Mouse (Mus musculus) left cerebral cortex, adult 2 months (tissue): ENCODE measurements around the gene Bdh1. TPM values are rescaled to one million over a fixed set of nuclear protein-coding genes. Genes with fewer than 3 reads are reported as not detected.
A peak's percentile ranks its signal among the peaks of the same experiment; 100 is the strongest.

Experiments
- DNase-seq, 2 experiments: peaks; one replicate each; pipeline ENCODE4 v3.0.0; 2021 to 2022; ENCODE audit warnings: low spot score in 2 of 2, mixed read lengths in 1 of 2; ENCODE audit errors: extremely low spot score in 1 of 2
- H3K27ac ChIP-seq: fragments of 200-600 bp; 2 replicates; pipeline ENCODE4 v1.8.1; 2022
- H3K4me3 ChIP-seq: fragments of 200-600 bp; 2 replicates; pipeline ENCODE4 v1.8.1; 2022
- CTCF ChIP-seq: fragments of 200-600 bp; IDR thresholded peaks from 2 replicates; pipeline ENCODE4 v1.8.1; 2022; ENCODE audit warnings: antibody characterized with exemption, mild to moderate bottlenecking, moderate library complexity
- intact Hi-C: fragments of 180-260 bp; cut with DNase I; formaldehyde crosslinking; loops from one replicate; pipeline ENCODE4 v1.15.1; 2025
- total RNA-seq, 2 experiments: library from RNA; stranded (reverse); gene quantifications; 2 replicates each; pipeline ENCODE4 v1.2.3; 2021

The Bdh1 gene
- total RNA-seq, 2 experiments from 2014 or later, result 108 TPM

DNA sequence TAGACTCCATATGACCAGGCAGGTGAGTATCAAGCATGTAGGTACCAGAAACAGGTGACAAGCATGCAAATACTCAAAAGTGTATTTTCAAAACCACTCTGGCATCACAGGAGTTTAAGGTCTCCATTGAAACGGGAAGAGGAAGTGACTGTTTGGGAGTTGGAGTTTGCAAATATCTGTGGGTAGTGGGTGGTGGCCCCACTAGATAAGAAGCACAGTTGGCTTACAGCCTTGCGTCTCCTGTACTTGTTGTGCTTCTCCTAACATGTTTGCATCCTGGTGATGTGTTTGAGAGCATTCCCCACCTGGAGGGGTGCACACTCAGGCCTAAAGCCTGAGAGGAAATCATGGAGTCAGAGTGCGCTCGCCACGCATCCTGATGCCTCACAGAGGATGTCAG is 49.9 kb downstream of the Bdh1 start:
- Histone ChIP-seq H3K27ac (no peak overlapping the region), H3K4me3 (no peak overlapping the region)
- TF ChIP-seq CTCF, result no peak
- intact Hi-C loops, result no loop called here
- no peak for DNase-seq

DNA sequence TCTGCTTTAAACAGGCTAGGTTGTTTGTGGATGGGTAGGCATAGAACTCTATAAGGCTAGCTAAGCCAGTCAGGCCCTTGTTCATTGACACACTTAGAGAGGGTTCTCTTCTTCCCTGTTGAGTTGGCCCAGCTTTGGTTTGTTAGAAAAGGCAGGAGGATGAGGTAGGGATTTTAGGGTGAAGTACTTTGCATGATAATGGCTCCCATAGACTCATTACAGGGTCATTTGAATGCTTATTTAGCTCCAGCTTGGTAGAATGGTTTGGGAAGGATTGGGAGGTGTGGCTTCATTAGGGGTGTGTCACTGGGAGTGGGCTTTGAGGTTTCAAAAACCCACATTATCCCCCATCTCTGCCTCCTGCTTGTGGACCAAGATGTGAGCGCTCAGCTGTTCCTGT is 51.1 kb downstream of the Bdh1 start:
- no peak for TF ChIP-seq CTCF
- intact Hi-C loops, result no loop called here

GRCm38 (mm10) chr16:31475123-31475968 is 53.3 kb downstream of the Bdh1 start:
- Histone ChIP-seq H3K27ac (no peak overlapping the region; the same call in 1 of the 2 replicates), H3K4me3 (no peak overlapping the region)
- DNase-seq, result no peak
- intact Hi-C loops, result no loop called here
- no peak for TF ChIP-seq CTCF

More for the DNA sequence above, 51.1 kb downstream of the Bdh1 start:
- H3K4me3 ChIP-seq, result no peak overlapping the region
- no peak for DNase-seq
- no peak overlapping the region for H3K27ac ChIP-seq

GRCm38 (mm10) chr16:31476872-31477603 is 55.0 kb downstream of the Bdh1 start:
- TF ChIP-seq CTCF, result no peak
- Histone ChIP-seq H3K4me3 (no peak overlapping the region), H3K27ac (no peak overlapping the region)
- intact Hi-C loops, result no loop called here
- DNase-seq, result no peak

GRCm38 (mm10) chr16:31485336-31485735 is 63.3 kb downstream of the Bdh1 start:
- no peak for TF ChIP-seq CTCF
- Histone ChIP-seq H3K27ac (no peak overlapping the region), H3K4me3 (no peak overlapping the region)
- DNase-seq, result no peak
- intact Hi-C loops, result no loop called here

- TF ChIP-seq CTCF, result no peak
- no peak overlapping the region for H3K4me3 ChIP-seq
- H3K27ac ChIP-seq, result no peak overlapping the region
- intact Hi-C loops, result no loop called here
- no peak for DNase-seq
Measured at GRCm38 (mm10) chr16:31487266-31487665, 65.2 kb downstream of the Bdh1 start.

DNA sequence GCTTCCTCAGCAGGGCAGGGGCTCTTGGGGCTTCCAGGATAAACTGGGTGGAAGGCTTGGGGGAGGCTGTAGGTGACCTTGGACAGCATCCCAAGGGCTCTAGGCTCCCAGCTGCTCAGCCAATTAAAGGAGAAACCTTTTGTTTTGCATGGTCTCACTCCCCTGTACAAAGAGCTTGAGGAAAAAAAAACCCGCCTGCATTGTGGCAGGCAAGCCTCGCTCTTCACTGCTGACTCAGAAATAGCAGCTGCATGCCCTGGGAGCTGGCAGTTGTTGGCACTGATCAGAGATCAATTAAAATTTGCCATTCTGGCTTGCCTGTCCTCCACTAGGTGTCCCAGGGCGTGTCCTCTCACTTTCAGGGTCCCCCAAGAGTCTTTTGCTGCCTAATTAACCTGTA is 67.0 kb downstream of the Bdh1 start:
- DNase-seq, result no peak
- TF ChIP-seq CTCF, result no peak
- Histone ChIP-seq H3K27ac (no peak overlapping the region; the same call in 1 of the 2 replicates), H3K4me3 (no peak overlapping the region)
- intact Hi-C loops, result no loop called here

- no peak for DNase-seq
- intact Hi-C loops, result no loop called here
- no peak for TF ChIP-seq CTCF
- no peak overlapping the region for H3K4me3 ChIP-seq
- H3K27ac ChIP-seq, result no peak overlapping the region
Measured at GRCm38 (mm10) chr16:31490967-31491366, 68.9 kb downstream of the Bdh1 start.

DNA sequence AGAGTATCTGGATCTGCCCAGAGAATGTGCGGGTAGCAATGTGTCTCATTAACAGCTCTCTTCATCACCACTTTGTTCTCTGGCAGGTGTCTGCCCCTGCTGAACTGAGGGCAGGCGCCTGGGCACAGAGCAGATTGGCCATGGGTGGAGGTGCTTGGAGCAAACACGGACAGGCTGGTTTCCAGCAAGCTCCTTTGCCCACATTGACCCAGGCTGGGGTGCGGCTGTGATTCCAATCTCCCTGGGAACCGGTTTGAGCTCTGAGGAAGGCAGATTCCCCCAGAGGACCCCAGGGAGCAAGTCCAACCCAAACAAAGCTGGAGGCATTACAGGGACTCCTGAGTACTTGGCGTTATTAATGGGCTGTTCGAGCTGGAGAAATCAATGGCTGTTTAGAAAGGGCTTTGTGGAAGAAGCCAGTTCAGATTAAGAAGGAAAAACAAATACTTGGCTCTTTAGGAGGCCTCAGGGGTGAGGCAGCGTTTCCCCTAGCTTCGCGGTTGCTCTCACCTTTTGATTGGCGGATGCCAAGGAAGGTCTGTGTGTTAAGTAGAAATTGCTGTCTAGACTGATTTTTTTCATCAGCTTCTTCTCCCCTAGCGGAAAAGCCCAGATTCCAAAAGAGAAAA is 71.0 kb downstream of the Bdh1 start:
- no peak overlapping the region for H3K4me3 ChIP-seq
- H3K27ac ChIP-seq, result peak overlapping the region; percentile 29
- intact Hi-C loops, result no loop called here
- DNase-seq, result no peak
- no peak for TF ChIP-seq CTCF

GRCm38 (mm10) chr16:31493550-31493965 is 71.5 kb downstream of the Bdh1 start:
- no peak for DNase-seq
- TF ChIP-seq CTCF, result no peak
- intact Hi-C loops, result no loop called here
- H3K27ac ChIP-seq, result peak overlapping the region; percentile 29; the same call in 1 of the 2 replicates
- no peak overlapping the region for H3K4me3 ChIP-seq

DNA sequence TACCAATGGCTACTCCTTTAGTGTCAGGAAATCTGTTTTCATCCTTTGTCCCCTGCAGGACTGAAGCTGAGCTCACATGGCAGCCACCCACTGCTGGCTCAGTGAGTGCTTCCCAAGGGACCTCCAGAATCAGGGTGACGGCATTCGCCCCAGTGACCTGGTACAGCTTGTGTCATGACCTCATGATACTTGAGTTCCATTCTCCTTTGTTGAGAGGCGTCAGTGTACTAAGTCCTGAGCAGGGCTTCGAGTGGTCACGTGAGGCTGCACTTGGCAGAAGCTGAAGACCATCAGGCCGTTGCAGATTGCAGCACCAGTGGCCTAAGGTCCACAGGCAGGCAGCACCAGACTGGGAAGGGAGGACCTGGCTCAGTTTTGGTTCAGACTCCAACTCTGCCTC is 71.9 kb downstream of the Bdh1 start:
- no peak overlapping the region for H3K4me3 ChIP-seq
- DNase-seq, result no peak
- H3K27ac ChIP-seq, result peak overlapping the region; percentile 54; the same call in 1 of the 2 replicates
- TF ChIP-seq CTCF, result no peak
- intact Hi-C loops, result no loop called here

DNA sequence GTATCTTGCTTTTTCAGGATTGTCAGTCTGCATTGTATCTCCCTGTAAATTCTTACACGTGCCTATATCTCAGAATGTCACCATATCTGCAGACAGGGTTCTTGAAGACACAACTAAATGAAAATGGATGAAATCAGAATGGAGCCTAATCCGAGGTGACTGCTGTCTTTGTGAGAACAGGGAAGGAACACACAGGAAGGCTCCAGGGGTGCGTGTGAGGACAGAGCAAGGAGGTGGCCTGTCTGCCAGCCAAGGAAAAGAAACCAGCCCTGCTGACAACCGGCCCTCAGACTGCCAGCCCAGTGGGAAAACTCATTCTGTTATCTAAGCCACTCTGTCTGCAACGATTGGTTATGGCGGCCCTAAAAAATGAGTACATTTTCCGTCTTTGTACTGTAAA is 73.3 kb downstream of the Bdh1 start:
- intact Hi-C loops, result no loop called here

More for the DNA sequence above, 73.3 kb downstream of the Bdh1 start:
- DNase-seq, result no peak
- Histone ChIP-seq H3K4me3 (no peak overlapping the region), H3K27ac (no peak overlapping the region)
- TF ChIP-seq CTCF, result no peak
